Mouse (Mus musculus): ENCODE measurements at regions not wholly inside any gene's neighbourhood (a gene's known extent, or its start where the extent isn't known, plus 50 kb on each side); places are given as distances from the start of the nearest gene placed in this dataset.
"Not testable (repeated sequence)": the region's sequence is repeated elsewhere in the genome, so short reads cannot be mapped to it uniquely, and the experiment has no call there.

- Histone ChIP-seq H3K4me3 (ENCODE audit: low read depth, low read length) (no peak overlapping the region), H3K4me2 (no peak overlapping the region), H3K9ac (ENCODE audit: low read length) (no peak overlapping the region), H3K27ac (ENCODE audit: low read depth, low read length) (no peak overlapping the region), H3K36me3 (ENCODE audit: control insufficient read depth, insufficient read depth, low read length) (no peaks in the 10 kb centered on the region), H3K4me1 (ENCODE audit: control insufficient read depth, insufficient read depth, low read length) (no peaks in the 10 kb centered on the region), H3K27me3 (ENCODE audit: control insufficient read depth, insufficient read depth, low read length) (no peaks in the 10 kb centered on the region), H3K9me3 (ENCODE audit: control insufficient read depth, low read length) (no peaks in the 10 kb centered on the region)
- ATAC-seq (ENCODE audit: low FRiP score) (peak; percentile 90), DNase-seq (ENCODE audit: low spot score, missing footprints) (no peak)
- whole genome bisulfite sequencing = 22% methylated on average over 1 of the region's 1 CpGs
These were observed 385.4 kb downstream of the Mat2b start for GRCm38 (mm10) chr11:40309646-40310045.

DNA sequence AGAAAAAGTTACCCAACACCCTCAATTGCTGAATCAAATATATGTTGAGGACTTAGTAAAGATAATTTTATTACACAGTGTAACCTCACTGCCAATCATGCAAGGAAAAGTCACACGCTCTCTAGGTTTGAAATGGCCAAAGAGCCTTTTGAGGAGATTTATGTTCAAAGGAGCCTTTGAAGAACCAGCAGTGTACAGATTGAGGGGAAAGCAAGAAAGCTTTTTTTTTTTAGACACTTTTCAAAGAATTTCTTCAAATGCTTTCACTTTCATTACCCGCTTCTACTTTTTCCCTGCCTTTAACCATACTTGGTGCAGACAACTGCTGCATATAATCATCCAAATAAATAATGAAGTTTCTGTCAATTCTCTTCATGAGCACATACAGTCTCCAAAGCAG is 392.4 kb downstream of the Mat2b start:
- Histone ChIP-seq H3K4me1 (ENCODE audit: control insufficient read depth, insufficient read depth, low read length) (no peaks in the 10 kb centered on the region), H3K27me3 (ENCODE audit: control insufficient read depth, insufficient read depth, low read length) (no peaks in the 10 kb centered on the region), H3K27ac (ENCODE audit: low read depth, low read length) (no peak overlapping the region), H3K36me3 (ENCODE audit: control insufficient read depth, insufficient read depth, low read length) (no peaks in the 10 kb centered on the region), H3K9me3 (ENCODE audit: control insufficient read depth, low read length) (no peaks in the 10 kb centered on the region), H3K4me2 (no peak overlapping the region), H3K4me3 (ENCODE audit: low read depth, low read length) (no peak overlapping the region), H3K9ac (ENCODE audit: low read length) (no peak overlapping the region)
- ATAC-seq (ENCODE audit: low FRiP score) = no peak
- WGBS = 83% methylated on average over 2 of the region's 2 CpGs
- no peak for DNase-seq (ENCODE audit: low spot score, missing footprints)

GRCm38 (mm10) chr11:40299987-40300386 is 395.0 kb downstream of the Mat2b start:
- not testable (repeated sequence) for H3K27ac ChIP-seq (ENCODE audit: low read depth, low read length)

DNA sequence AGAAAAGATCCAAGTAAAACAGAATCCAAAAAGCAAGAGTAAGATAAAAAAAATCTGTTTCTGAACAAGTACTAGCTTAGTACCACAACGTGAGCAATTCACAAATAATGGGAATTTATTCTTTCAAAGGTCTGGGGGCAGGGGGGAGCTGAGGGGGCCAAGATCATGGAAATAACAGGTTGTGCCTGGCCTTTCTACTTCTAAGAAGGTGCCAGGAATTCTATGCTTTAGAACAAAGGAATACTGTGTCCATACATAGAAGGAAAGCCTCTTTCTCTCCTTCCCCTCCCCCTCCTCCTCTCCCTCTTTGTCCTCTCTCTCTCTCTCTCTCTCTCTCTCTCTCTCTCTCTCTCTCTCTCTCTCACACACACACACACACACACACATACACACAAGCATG is 408.1 kb downstream of the Mat2b start:
- H3K9me3 ChIP-seq (ENCODE audit: control insufficient read depth, low read length) = no peaks in the 10 kb centered on the region
- ATAC-seq (ENCODE audit: low FRiP score) (peak; percentile 70), DNase-seq (ENCODE audit: low spot score, missing footprints) (peak; percentile 84)
- no peak overlapping the region for H3K9ac ChIP-seq (ENCODE audit: low read length)
- no peaks in the 10 kb centered on the region for H3K36me3 ChIP-seq (ENCODE audit: control insufficient read depth, insufficient read depth, low read length)
- no peak overlapping the region for H3K27ac ChIP-seq (ENCODE audit: low read depth, low read length)
- H3K4me1 ChIP-seq (ENCODE audit: control insufficient read depth, insufficient read depth, low read length) = peaks cover 5% of the 10 kb centered on the region; the same call in 1 of the 2 replicates
- no peaks in the 10 kb centered on the region for H3K27me3 ChIP-seq (ENCODE audit: control insufficient read depth, insufficient read depth, low read length)
- H3K4me2 ChIP-seq = no peak overlapping the region
- H3K4me3 ChIP-seq (ENCODE audit: low read depth, low read length) = no peak overlapping the region
- WGBS = 36% methylated on average over 1 of the region's 1 CpGs

More at GRCm38 (mm10) chr11:40299987-40300386, 395.0 kb downstream of the Mat2b start:
- not testable (repeated sequence) for H3K4me1 ChIP-seq (ENCODE audit: control insufficient read depth, insufficient read depth, low read length); H3K9ac ChIP-seq (ENCODE audit: low read length); H3K36me3 ChIP-seq (ENCODE audit: control insufficient read depth, insufficient read depth, low read length); DNase-seq (ENCODE audit: low spot score, missing footprints); H3K4me3 ChIP-seq (ENCODE audit: low read depth, low read length); H3K27me3 ChIP-seq (ENCODE audit: control insufficient read depth, insufficient read depth, low read length); H3K9me3 ChIP-seq (ENCODE audit: control insufficient read depth, low read length); ATAC-seq (ENCODE audit: low FRiP score); H3K4me2 ChIP-seq
- WGBS = 80% methylated on average over 10 of the region's 10 CpGs

DNA sequence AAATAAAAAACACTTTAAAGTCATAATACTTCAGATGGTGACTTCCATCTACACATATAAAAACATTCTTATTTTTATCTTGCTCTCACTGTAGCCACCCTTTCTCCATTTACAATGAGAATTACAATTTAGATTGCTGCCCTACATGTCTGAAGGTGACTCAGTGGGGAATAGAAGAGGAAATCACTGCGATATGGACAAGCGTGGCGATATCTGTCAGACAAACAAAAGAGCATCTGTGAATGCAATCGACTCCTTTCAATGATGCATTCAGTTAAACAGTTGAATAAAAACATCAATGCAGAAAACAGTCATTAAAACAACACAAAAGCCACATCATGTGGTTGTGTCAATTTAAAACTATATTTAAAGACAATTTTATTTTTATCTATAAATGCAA is 408.6 kb downstream of the Mat2b start:
- no peak overlapping the region for H3K9ac ChIP-seq (ENCODE audit: low read length)
- no peak for DNase-seq (ENCODE audit: low spot score, missing footprints)
- 38% methylated on average over 4 of the region's 4 CpGs for WGBS

DNA sequence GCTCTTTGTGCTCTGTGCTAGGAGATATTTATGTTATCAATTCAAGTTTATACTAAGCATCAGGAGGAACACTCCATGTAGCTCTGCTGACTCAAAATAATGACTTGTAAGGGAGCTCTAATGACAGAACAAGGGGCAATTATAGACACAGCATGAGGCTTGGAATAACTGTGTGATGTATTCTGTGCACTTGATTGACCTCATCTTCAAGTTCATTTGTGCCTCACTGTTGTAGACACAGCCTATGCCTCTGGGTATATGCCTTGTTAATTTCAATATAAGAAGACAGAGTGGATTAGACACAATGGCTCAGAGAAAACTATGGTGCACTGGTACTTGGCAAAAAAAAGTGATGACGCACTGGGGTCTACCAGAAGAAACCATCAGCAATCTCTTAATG is 418.3 kb downstream of the Mat2b start:
- H3K9ac ChIP-seq (ENCODE audit: low read length) = no peak overlapping the region
- H3K27me3 ChIP-seq (ENCODE audit: control insufficient read depth, insufficient read depth, low read length) = no peaks in the 10 kb centered on the region
- no peak overlapping the region for H3K27ac ChIP-seq (ENCODE audit: low read depth, low read length)
- ATAC-seq (ENCODE audit: low FRiP score) = no peak
- no peaks in the 10 kb centered on the region for H3K9me3 ChIP-seq (ENCODE audit: control insufficient read depth, low read length)
- no peak overlapping the region for H3K4me2 ChIP-seq
- no peaks in the 10 kb centered on the region for H3K36me3 ChIP-seq (ENCODE audit: control insufficient read depth, insufficient read depth, low read length)
- H3K4me1 ChIP-seq (ENCODE audit: control insufficient read depth, insufficient read depth, low read length) = no peaks in the 10 kb centered on the region
- no peak overlapping the region for H3K4me3 ChIP-seq (ENCODE audit: low read depth, low read length)
- WGBS = 83% methylated on average over 1 of the region's 1 CpGs
- DNase-seq (ENCODE audit: low spot score, missing footprints) = no peak

More for the DNA sequence above, 408.6 kb downstream of the Mat2b start:
- Histone ChIP-seq H3K4me2 (no peak overlapping the region), H3K27ac (ENCODE audit: low read depth, low read length) (no peak overlapping the region), H3K4me1 (ENCODE audit: control insufficient read depth, insufficient read depth, low read length) (peaks cover 5% of the 10 kb centered on the region; the same call in 1 of the 2 replicates), H3K9me3 (ENCODE audit: control insufficient read depth, low read length) (no peaks in the 10 kb centered on the region), H3K36me3 (ENCODE audit: control insufficient read depth, insufficient read depth, low read length) (no peaks in the 10 kb centered on the region), H3K27me3 (ENCODE audit: control insufficient read depth, insufficient read depth, low read length) (no peaks in the 10 kb centered on the region), H3K4me3 (ENCODE audit: low read depth, low read length) (no peak overlapping the region)
- peak; percentile 66 for ATAC-seq (ENCODE audit: low FRiP score)

GRCm38 (mm10) chr11:40253123-40253522 is 441.9 kb downstream of the Mat2b start:
- ATAC-seq (ENCODE audit: low FRiP score) (no peak), DNase-seq (ENCODE audit: low spot score, missing footprints) (no peak)
- WGBS = 89% methylated on average over 12 of the region's 12 CpGs
- no peak overlapping the region for H3K4me3 ChIP-seq (ENCODE audit: low read depth, low read length)
- no peak overlapping the region for H3K27ac ChIP-seq (ENCODE audit: low read depth, low read length)
- H3K4me2 ChIP-seq = no peak overlapping the region
- H3K27me3 ChIP-seq (ENCODE audit: control insufficient read depth, insufficient read depth, low read length) = no peaks in the 10 kb centered on the region
- H3K4me1 ChIP-seq (ENCODE audit: control insufficient read depth, insufficient read depth, low read length) = no peaks in the 10 kb centered on the region
- no peaks in the 10 kb centered on the region for H3K36me3 ChIP-seq (ENCODE audit: control insufficient read depth, insufficient read depth, low read length)
- H3K9ac ChIP-seq (ENCODE audit: low read length) = no peak overlapping the region
- H3K9me3 ChIP-seq (ENCODE audit: control insufficient read depth, low read length) = no peaks in the 10 kb centered on the region

- 92% methylated on average over 3 of the region's 3 CpGs for WGBS
- H3K27me3 ChIP-seq (ENCODE audit: control insufficient read depth, insufficient read depth, low read length) = no peaks in the 10 kb centered on the region
These were observed 442.6 kb downstream of the Mat2b start for GRCm38 (mm10) chr11:40252399-40252798.

GRCm38 (mm10) chr11:40251131-40251530 is 443.9 kb downstream of the Mat2b start:
- Histone ChIP-seq H3K27me3 (ENCODE audit: control insufficient read depth, insufficient read depth, low read length) (no peaks in the 10 kb centered on the region), H3K4me2 (no peak overlapping the region), H3K4me1 (ENCODE audit: control insufficient read depth, insufficient read depth, low read length) (no peaks in the 10 kb centered on the region), H3K9ac (ENCODE audit: low read length) (no peak overlapping the region), H3K27ac (ENCODE audit: low read depth, low read length) (no peak overlapping the region), H3K4me3 (ENCODE audit: low read depth, low read length) (no peak overlapping the region), H3K9me3 (ENCODE audit: control insufficient read depth, low read length) (no peaks in the 10 kb centered on the region), H3K36me3 (ENCODE audit: control insufficient read depth, insufficient read depth, low read length) (no peaks in the 10 kb centered on the region)
- WGBS = 86% methylated on average over 2 of the region's 2 CpGs
- DNase-seq (ENCODE audit: low spot score, missing footprints) = no peak
- ATAC-seq (ENCODE audit: low FRiP score) = no peak

More at GRCm38 (mm10) chr11:40252399-40252798, 442.6 kb downstream of the Mat2b start:
- H3K27ac ChIP-seq (ENCODE audit: low read depth, low read length) = no peak overlapping the region
- no peaks in the 10 kb centered on the region for H3K9me3 ChIP-seq (ENCODE audit: control insufficient read depth, low read length)
- DNase-seq (ENCODE audit: low spot score, missing footprints) (no peak), ATAC-seq (ENCODE audit: low FRiP score) (no peak)
- H3K4me2 ChIP-seq = no peak overlapping the region
- H3K36me3 ChIP-seq (ENCODE audit: control insufficient read depth, insufficient read depth, low read length) = no peaks in the 10 kb centered on the region
- H3K4me3 ChIP-seq (ENCODE audit: low read depth, low read length) = no peak overlapping the region
- no peak overlapping the region for H3K9ac ChIP-seq (ENCODE audit: low read length)
- H3K4me1 ChIP-seq (ENCODE audit: control insufficient read depth, insufficient read depth, low read length) = no peaks in the 10 kb centered on the region

GRCm38 (mm10) chr11:40216391-40216790 is 478.6 kb downstream of the Mat2b start:
- no peak overlapping the region for H3K4me3 ChIP-seq (ENCODE audit: low read depth, low read length)
- no peak overlapping the region for H3K4me2 ChIP-seq
- H3K4me1 ChIP-seq (ENCODE audit: control insufficient read depth, insufficient read depth, low read length) = no peaks in the 10 kb centered on the region
- ATAC-seq (ENCODE audit: low FRiP score) = peak; percentile 46; the same call in 1 of the 2 replicates
- no peaks in the 10 kb centered on the region for H3K27me3 ChIP-seq (ENCODE audit: control insufficient read depth, insufficient read depth, low read length)
- no peaks in the 10 kb centered on the region for H3K36me3 ChIP-seq (ENCODE audit: control insufficient read depth, insufficient read depth, low read length)
- H3K9me3 ChIP-seq (ENCODE audit: control insufficient read depth, low read length) = no peaks in the 10 kb centered on the region
- DNase-seq (ENCODE audit: low spot score, missing footprints) = no peak
- no peak overlapping the region for H3K9ac ChIP-seq (ENCODE audit: low read length)
- WGBS = 70% methylated on average over 8 of the region's 8 CpGs
- no peak overlapping the region for H3K27ac ChIP-seq (ENCODE audit: low read depth, low read length)
